Comparison of ENCODE assay signal across 7 mouse cellular contexts in genomic region chr9:110741711-110742294, GRCm38 (mm10). TPM values are rescaled to one million over a fixed set of nuclear protein-coding genes. Genes with fewer than 3 reads are reported as not detected.
DNase-seq lines count a peak whose midpoint lies in the region; ATAC-seq and TF ChIP-seq lines count a peak whose summit lies in the region.

TSS of gene Myl3 (plus strand) at chr9:110741861.

- no peaks in the 10 kb centered on the region for H3K36me3 ChIP-seq in ES-Bruce4 (ENCODE audit: control insufficient read depth, insufficient read depth, low read length, poor library complexity, severe bottlenecking)
- peaks cover 14% of the 10 kb centered on the region for H3K36me3 ChIP-seq in heart, embryonic 12.5 days
- no peaks in the 10 kb centered on the region for H3K36me3 ChIP-seq in liver, embryonic 11.5 days (ENCODE audit: control insufficient read depth, insufficient read depth, low read length)

- peak within 1 kb of the TSS; percentile 79 for H3K4me3 ChIP-seq in ES-Bruce4 (ENCODE audit: low read depth, low read length)
- H3K4me3 ChIP-seq in brown adipose tissue, adult 24 weeks (ENCODE audit: insufficient read depth, low read depth, low read length), result peak within 1 kb of the TSS; percentile 97
- H3K4me3 ChIP-seq in heart, embryonic 12.5 days, result peak within 1 kb of the TSS; percentile 83
- H3K4me3 ChIP-seq in liver, embryonic 11.5 days (ENCODE audit: low read depth, low read length), result peak within 1 kb of the TSS; percentile 64

- DNase-seq in liver, embryonic 11.5 days (ENCODE audit: low spot score), result no peak
- DNase-seq in retina, embryonic 14.5 days (ENCODE audit: low spot score), result no peak
- no peak for DNase-seq in thymus, adult 18-20 months
- no peak for DNase-seq in urinary bladder, postnatal 25 days (ENCODE audit: low spot score)

- peaks cover 21% of the 10 kb centered on the region for H3K27me3 ChIP-seq in ES-Bruce4 (ENCODE audit: control insufficient read depth, insufficient read depth, low read length, poor library complexity, severe bottlenecking)
- peaks cover 8% of the 10 kb centered on the region for H3K27me3 ChIP-seq in heart, embryonic 12.5 days (replicated peaks)
- H3K27me3 ChIP-seq in liver, embryonic 11.5 days (replicated peaks; ENCODE audit: control insufficient read depth, insufficient read depth, low read length), result peaks cover 63% of the 10 kb centered on the region

- ATAC-seq in heart, embryonic 12.5 days (ENCODE audit: insufficient number of reproducible peaks, low FRiP score), result no peak
- ATAC-seq in liver, embryonic 11.5 days (replicated peaks; ENCODE audit: low FRiP score), result no peak

- H3K4me1 ChIP-seq in ES-Bruce4 (ENCODE audit: control insufficient read depth, insufficient read depth, low read length), result no peaks in the 10 kb centered on the region
- no peaks in the 10 kb centered on the region for H3K4me1 ChIP-seq in brown adipose tissue, adult 24 weeks (ENCODE audit: control insufficient read depth, insufficient read depth, insufficient read length, low read length)
- H3K4me1 ChIP-seq in heart, embryonic 12.5 days (replicated peaks), result peaks cover 41% of the 10 kb centered on the region
- H3K4me1 ChIP-seq in liver, embryonic 11.5 days (replicated peaks; ENCODE audit: control insufficient read depth, insufficient read depth, low read length), result peaks cover 12% of the 10 kb centered on the region; the same call in 1 of the 2 replicates

- no peak within 1 kb of the TSS for H3K27ac ChIP-seq in ES-Bruce4 (ENCODE audit: insufficient read depth, low read length)
- H3K27ac ChIP-seq in brown adipose tissue, adult 24 weeks (replicated peaks; ENCODE audit: low read depth, low read length), result no peak within 1 kb of the TSS
- peak within 1 kb of the TSS; percentile 89 for H3K27ac ChIP-seq in heart, embryonic 12.5 days (ENCODE audit: poor library complexity, severe bottlenecking)
- H3K27ac ChIP-seq in liver, embryonic 11.5 days (ENCODE audit: low read depth, low read length), result peak within 1 kb of the TSS; percentile 65; the same call in 1 of the 2 replicates

- H3K9me3 ChIP-seq in ES-Bruce4 (replicated peaks; ENCODE audit: control insufficient read depth, insufficient read depth, low read length, poor library complexity, severe bottlenecking), result no peaks in the 10 kb centered on the region
- H3K9me3 ChIP-seq in heart, embryonic 12.5 days (replicated peaks), result no peaks in the 10 kb centered on the region
- H3K9me3 ChIP-seq in liver, embryonic 11.5 days (ENCODE audit: control insufficient read depth, low read length), result no peaks in the 10 kb centered on the region

- WGBS in heart, embryonic 12.5 days, result 4% methylated on average over 17 of the region's 17 CpGs
- WGBS in liver, embryonic 11.5 days, result 3% methylated on average over 17 of the region's 17 CpGs

- TF ChIP-seq CTCF in ES-Bruce4 (IDR thresholded peaks at IDR 0.05; ENCODE audit: low read depth, low read length), result no peak

- peak within 1 kb of the TSS; percentile 83 for H3K4me2 ChIP-seq in heart, embryonic 12.5 days
- H3K4me2 ChIP-seq in liver, embryonic 11.5 days, result peak within 1 kb of the TSS; percentile 82

- H3K9ac ChIP-seq in ES-Bruce4 (ENCODE audit: low read depth, poor library complexity, severe bottlenecking), result peak within 1 kb of the TSS; percentile 80
- H3K9ac ChIP-seq in heart, embryonic 12.5 days, result peak within 1 kb of the TSS; percentile 92
- H3K9ac ChIP-seq in liver, embryonic 11.5 days (ENCODE audit: low read depth, low read length), result peak within 1 kb of the TSS; percentile 57

- no peak for TF ChIP-seq EP300 in ES-Bruce4 (IDR thresholded peaks at IDR 0.05; ENCODE audit: insufficient read depth, low read depth, low read length)

- TF ChIP-seq POLR2A in ES-Bruce4 (IDR thresholded peaks at IDR 0.05; ENCODE audit: insufficient read depth, low read length), result no peak

RNA-seq across cellular contexts. Expression of gene Myl3, which starts in this region (rescaled TPM):
- 2.2 and 4.1 TPM in 2 replicates for polyA plus RNA-seq in ES-Bruce4 (2011; ENCODE audit: insufficient read depth, insufficient read length, low read depth, missing spikeins)
- polyA plus RNA-seq in brown adipose tissue, adult 24 weeks (2012; ENCODE audit: insufficient read depth, insufficient read length, missing spikeins), result 17.2 and 23.5 TPM in 2 replicates
- 3,437 and 3,612 TPM in 2 replicates for polyA plus RNA-seq in heart, embryonic 12.5 days (2016; fragmentation: Nextera tagmentation; extraction: Ambion mirVana)
- 2.1 and 6.8 TPM in 2 replicates for polyA plus RNA-seq in liver, embryonic 11.5 days (2014; fragmentation: Nextera tagmentation; extraction: Ambion mirVana)

Comparison
In these comparisons a context has a peak if more than half of its experiments do, and no peak if none do; other contexts are left out.
1. RNA of gene Myl3 (polyA plus RNA-seq): 3,437 to 3,612 TPM in heart, embryonic 12.5 days; 17.2 to 23.5 TPM in brown adipose tissue, adult 24 weeks, 2.1 to 6.8 TPM in liver, embryonic 11.5 days and 2.2 to 4.1 TPM in ES-Bruce4; every median in the first group is over 100 times any median in the second.
2. H3K27ac ChIP-seq: peak in heart, embryonic 12.5 days (single experiment) and liver, embryonic 11.5 days (single experiment); none in ES-Bruce4 (single experiment) and brown adipose tissue, adult 24 weeks (single experiment).
3. Peak in every context shown above with its lines, with median percentiles within 50 percentile points of each other: H3K4me3 ChIP-seq and H3K9ac ChIP-seq.